Mouse (Mus musculus): ENCODE results near the gene Myo1g. TPM values are rescaled to one million over a fixed set of nuclear protein-coding genes. Genes with fewer than 3 reads are reported as not detected.

Gene Myo1g
- polyA plus RNA-seq, 1 experiment from 2014 or later, result 1.0 TPM

DNA sequence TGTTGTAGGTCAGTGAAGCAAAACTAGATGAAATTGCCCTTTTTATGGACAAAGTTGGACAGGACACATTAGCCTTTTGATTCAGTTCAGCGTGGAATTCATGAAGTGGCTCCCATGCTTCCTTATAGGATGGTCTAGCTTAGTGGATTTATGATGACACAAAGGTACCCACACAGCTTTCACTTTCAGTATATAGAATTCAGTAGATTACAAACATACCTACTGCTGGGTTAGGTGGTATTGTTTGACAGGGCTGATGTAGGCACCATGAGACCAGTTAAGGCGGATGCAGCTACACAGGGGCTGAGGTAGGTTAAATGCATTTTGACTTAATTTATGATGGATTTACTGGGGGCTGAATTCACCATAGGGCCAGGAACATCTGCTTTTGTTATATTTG lies 39.2 kb upstream of the Myo1g start:
- Histone ChIP-seq H3K4me2 (replicated peaks; ENCODE audit: low read depth, low read length) (no peak overlapping the region), H3K27me3 (ENCODE audit: insufficient read depth, low read length) (no peaks in the 10 kb centered on the region), H3K27ac (ENCODE audit: low read length) (no peak overlapping the region), H3K4me1 (ENCODE audit: insufficient read depth, low read length) (peaks cover 4% of the 10 kb centered on the region; the same call in 1 of the 2 replicates), H3K4me3 (ENCODE audit: low read length) (no peak overlapping the region), H3K36me3 (ENCODE audit: insufficient read depth, low read length) (peaks cover 16% of the 10 kb centered on the region; the same call in 1 of the 2 replicates), H3K9ac (replicated peaks; ENCODE audit: low read length) (no peak overlapping the region), H3K9me3 (ENCODE audit: low read length) (no peaks in the 10 kb centered on the region)
- no peak for ATAC-seq (ENCODE audit: low FRiP score, low TSS enrichment)
- 92% methylated on average over 2 of the region's 2 CpGs for WGBS

DNA sequence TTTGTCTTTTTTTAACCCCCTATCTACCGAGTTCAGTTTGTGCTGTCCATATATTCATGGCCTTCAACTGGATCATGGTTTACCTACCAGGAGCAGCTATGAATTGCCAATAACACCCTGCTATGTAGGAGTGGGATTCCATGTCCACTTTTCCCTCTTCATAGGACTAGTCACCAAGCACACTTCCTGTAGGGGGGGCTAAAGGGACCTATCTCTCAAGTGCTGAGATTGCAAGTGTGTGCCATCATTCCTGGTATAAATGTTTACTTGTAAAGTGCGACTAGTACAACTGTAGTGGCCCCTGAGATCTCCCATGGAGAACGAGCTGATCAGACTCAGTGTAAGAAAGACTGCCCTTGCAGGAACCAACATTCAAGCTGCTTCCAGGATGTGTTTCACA lies 37.5 kb upstream of the Myo1g start:
- WGBS, result 85% methylated on average over 3 of the region's 3 CpGs

DNA sequence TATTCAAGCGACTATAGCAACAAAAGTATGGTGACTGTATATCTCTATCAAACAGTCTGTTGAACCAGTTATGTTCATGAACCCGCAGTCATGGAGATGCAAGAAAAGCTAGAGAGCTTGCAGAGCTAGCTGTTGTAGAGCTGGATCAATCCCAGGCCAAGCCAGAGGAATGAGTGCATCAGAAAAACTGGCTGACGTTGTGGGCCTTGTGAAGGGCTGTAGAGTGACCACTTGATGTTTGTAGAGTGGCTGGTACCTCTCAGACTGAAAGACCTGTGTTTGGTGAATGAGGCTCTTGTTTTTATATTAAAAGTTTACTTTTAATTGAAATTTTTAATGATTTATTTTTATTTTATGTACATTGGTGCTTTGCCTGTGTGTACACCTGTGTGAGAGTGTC lies 29.4 kb upstream of the Myo1g start:
- H3K4me2 ChIP-seq (replicated peaks; ENCODE audit: low read depth, low read length), result no peak overlapping the region
- no peaks in the 10 kb centered on the region for H3K27me3 ChIP-seq (ENCODE audit: insufficient read depth, low read length)
- H3K4me3 ChIP-seq (ENCODE audit: low read length), result no peak overlapping the region
- WGBS, result 94% methylated on average over 3 of the region's 3 CpGs
- H3K27ac ChIP-seq (ENCODE audit: low read length), result no peak overlapping the region
- H3K9me3 ChIP-seq (ENCODE audit: low read length), result no peaks in the 10 kb centered on the region
- H3K36me3 ChIP-seq (ENCODE audit: insufficient read depth, low read length), result peaks cover 4% of the 10 kb centered on the region; the same call in 1 of the 2 replicates
- ATAC-seq (ENCODE audit: low FRiP score, low TSS enrichment), result no peak
- H3K4me1 ChIP-seq (ENCODE audit: insufficient read depth, low read length), result peaks cover 17% of the 10 kb centered on the region
- H3K9ac ChIP-seq (replicated peaks; ENCODE audit: low read length), result no peak overlapping the region

More for the DNA sequence above, 37.5 kb upstream of the Myo1g start:
- no peak overlapping the region for H3K4me2 ChIP-seq (replicated peaks; ENCODE audit: low read depth, low read length)
- ATAC-seq (ENCODE audit: low FRiP score, low TSS enrichment), result no peak
- no peak overlapping the region for H3K27ac ChIP-seq (ENCODE audit: low read length)
- peaks cover 4% of the 10 kb centered on the region; the same call in 1 of the 2 replicates for H3K4me1 ChIP-seq (ENCODE audit: insufficient read depth, low read length)
- no peaks in the 10 kb centered on the region for H3K9me3 ChIP-seq (ENCODE audit: low read length)
- no peaks in the 10 kb centered on the region for H3K27me3 ChIP-seq (ENCODE audit: insufficient read depth, low read length)
- H3K9ac ChIP-seq (replicated peaks; ENCODE audit: low read length), result no peak overlapping the region
- H3K4me3 ChIP-seq (ENCODE audit: low read length), result no peak overlapping the region
- H3K36me3 ChIP-seq (ENCODE audit: insufficient read depth, low read length), result peaks cover 10% of the 10 kb centered on the region; the same call in 1 of the 2 replicates

DNA sequence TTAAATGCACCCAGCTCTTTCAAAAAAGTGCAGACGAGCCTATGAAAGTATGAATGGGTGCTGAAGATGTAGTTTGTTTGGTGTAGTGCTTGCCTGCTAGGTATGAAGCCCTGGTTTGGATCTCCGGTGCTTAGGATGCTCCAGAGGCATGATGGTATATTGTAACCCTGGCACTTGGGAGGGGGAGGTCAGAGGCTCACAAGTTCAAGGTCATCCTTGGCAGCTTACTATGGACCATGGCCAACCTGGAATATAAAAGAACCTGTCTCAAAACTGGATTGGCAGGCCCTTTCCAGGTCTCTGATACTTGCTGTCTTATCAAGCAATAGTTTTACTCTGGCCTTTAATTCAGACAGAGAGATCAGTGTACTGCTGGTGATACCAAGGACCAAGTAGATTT lies 29.0 kb upstream of the Myo1g start:
- no peak overlapping the region for H3K4me2 ChIP-seq (replicated peaks; ENCODE audit: low read depth, low read length)
- H3K9me3 ChIP-seq (ENCODE audit: low read length), result no peaks in the 10 kb centered on the region
- 79% methylated on average over 2 of the region's 2 CpGs for WGBS
- ATAC-seq (ENCODE audit: low FRiP score, low TSS enrichment), result no peak
- H3K27ac ChIP-seq (ENCODE audit: low read length), result no peak overlapping the region
- H3K9ac ChIP-seq (replicated peaks; ENCODE audit: low read length), result no peak overlapping the region
- H3K4me1 ChIP-seq (ENCODE audit: insufficient read depth, low read length), result peaks cover 17% of the 10 kb centered on the region
- no peaks in the 10 kb centered on the region for H3K27me3 ChIP-seq (ENCODE audit: insufficient read depth, low read length)
- H3K4me3 ChIP-seq (ENCODE audit: low read length), result no peak overlapping the region
- peaks cover 4% of the 10 kb centered on the region; the same call in 1 of the 2 replicates for H3K36me3 ChIP-seq (ENCODE audit: insufficient read depth, low read length)

DNA sequence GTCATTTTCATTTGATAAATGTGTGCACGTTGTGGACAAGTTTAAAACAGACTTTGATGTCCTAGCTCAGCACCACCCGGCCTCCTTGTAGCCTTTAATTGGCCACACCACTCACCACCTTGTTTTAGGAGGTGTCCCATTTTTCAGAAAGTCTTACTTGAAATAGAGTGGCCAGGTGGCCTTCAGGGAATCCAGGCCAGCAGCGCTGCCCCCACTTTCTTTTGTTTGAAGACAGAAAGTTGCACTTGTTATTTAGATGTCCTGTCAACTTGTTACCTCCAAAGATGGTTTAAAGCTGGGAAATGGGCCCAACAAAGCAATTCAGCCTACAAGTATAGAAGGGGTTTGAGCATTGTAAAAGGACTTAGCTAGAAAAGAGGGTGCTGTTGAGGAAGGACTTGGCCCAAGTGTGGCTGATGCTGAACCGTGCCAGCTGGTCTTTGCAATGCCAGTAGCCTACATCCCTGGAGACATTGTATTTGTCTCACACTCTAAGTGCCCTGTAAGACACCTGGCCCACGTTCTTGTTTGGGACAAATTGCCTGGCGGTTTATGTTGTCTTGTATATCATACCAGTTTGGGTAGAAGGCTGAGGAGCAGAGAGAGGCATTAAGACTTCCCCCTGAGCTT lies 27.0 kb upstream of the Myo1g start:
- Histone ChIP-seq H3K4me2 (replicated peaks; ENCODE audit: low read depth, low read length) (peak overlapping the region; percentile 83), H3K4me3 (ENCODE audit: low read length) (peak overlapping the region; percentile 86), H3K9ac (replicated peaks; ENCODE audit: low read length) (peak overlapping the region; percentile 90), H3K9me3 (ENCODE audit: low read length) (no peaks in the 10 kb centered on the region), H3K36me3 (ENCODE audit: insufficient read depth, low read length) (peaks cover 4% of the 10 kb centered on the region; the same call in 1 of the 2 replicates), H3K27me3 (ENCODE audit: insufficient read depth, low read length) (no peaks in the 10 kb centered on the region), H3K4me1 (ENCODE audit: insufficient read depth, low read length) (peaks cover 17% of the 10 kb centered on the region), H3K27ac (ENCODE audit: low read length) (peak overlapping the region; percentile 99; the same call in 1 of the 2 replicates)
- no peak for ATAC-seq (ENCODE audit: low FRiP score, low TSS enrichment)
- WGBS, result 18% methylated on average over 6 of the region's 6 CpGs

DNA sequence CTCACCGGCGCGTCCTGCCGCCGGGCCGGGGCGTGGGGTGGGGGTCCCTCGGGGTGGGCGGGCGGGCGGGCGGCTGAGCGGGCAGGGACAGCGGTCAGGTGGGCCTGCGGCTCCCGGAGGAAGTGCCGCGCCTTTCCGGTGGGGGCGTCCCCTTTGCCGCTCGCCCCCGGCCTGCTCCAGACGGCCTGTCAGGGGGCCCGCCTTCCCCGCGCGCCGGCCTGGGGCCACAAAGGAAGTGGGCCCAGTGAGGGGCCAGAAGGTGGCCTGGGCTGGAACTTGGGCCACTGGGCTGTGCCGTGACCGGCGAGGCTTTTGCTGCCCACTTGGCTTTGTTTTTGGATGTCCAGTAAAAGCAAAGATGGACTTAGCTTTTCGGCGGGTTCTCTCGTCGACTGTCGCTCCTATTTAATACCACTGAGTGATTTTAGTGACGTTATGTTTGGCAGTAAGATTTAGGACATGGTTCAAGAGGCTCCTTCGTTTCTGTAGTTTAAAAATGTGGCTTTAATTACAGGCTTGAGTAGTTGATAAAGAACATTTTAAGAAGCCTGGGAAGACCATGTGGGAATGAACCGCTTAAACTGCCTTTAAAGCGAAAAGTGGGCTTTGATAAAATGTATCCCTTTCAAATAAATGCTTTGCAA lies 26.4 kb upstream of the Myo1g start:
- Histone ChIP-seq H3K9me3 (ENCODE audit: low read length) (no peaks in the 10 kb centered on the region), H3K36me3 (ENCODE audit: insufficient read depth, low read length) (no peaks in the 10 kb centered on the region; the same call in 1 of the 2 replicates), H3K4me1 (ENCODE audit: insufficient read depth, low read length) (peaks cover 17% of the 10 kb centered on the region), H3K9ac (replicated peaks; ENCODE audit: low read length) (peak overlapping the region; percentile 90), H3K27ac (ENCODE audit: low read length) (peak overlapping the region; percentile 99), H3K27me3 (ENCODE audit: insufficient read depth, low read length) (no peaks in the 10 kb centered on the region), H3K4me3 (ENCODE audit: low read length) (peak overlapping the region; percentile 86), H3K4me2 (replicated peaks; ENCODE audit: low read depth, low read length) (peak overlapping the region; percentile 83)
- ATAC-seq (ENCODE audit: low FRiP score, low TSS enrichment), result peak; percentile 80
- WGBS, result under 1% methylated on average over 29 of the region's 41 CpGs

DNA sequence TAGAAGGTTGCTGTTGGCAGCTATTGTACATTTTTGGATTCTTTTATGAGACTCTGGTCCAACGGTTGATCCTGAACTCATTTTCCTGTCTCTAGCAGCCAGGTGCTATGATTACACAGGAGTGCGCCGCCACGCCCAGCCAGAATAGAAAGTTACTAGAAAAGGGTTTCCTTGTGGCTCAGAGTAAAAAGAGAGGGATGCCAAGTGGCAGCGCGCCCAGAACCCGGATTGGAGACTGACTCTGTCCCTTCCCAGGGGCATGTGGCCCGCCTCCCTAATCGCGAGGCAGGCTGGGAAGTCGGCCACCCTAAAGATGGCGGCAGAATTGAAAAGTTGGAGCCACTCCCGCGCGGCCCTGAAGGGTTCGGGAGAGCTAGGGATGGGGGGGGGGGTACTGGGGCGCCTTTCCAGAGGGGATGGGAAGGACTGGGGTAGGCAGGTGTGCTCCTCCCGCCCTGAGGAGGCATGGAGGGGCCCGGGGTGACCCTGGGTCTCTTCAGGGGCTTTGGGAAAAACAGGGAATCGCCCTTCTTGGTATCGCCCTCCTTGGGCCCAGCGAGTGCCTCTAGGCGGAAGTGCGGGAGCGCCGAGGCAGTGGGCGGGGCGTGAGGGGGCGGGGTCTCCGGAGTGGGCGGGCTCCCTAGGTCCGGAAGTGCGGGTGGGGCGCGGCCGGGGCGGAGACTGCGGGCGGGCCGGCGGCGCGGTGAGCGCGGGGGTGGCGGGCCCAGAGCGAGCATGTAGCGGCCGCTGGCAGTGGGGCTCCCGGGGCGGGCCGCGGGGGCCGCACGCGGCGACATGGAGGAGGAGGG lies 25.6 kb upstream of the Myo1g start, which contains the start of gene Ccm2:
Gene Ccm2, plus strand, starts transcription at position 683 of the 809 bp plus-strand sequence.
- H3K27ac ChIP-seq (ENCODE audit: low read length), result peak within 1 kb of the TSS; percentile 99
- no peaks in the 10 kb centered on the region for H3K27me3 ChIP-seq (ENCODE audit: insufficient read depth, low read length)
- ATAC-seq (ENCODE audit: low FRiP score, low TSS enrichment), result peak; percentile 96
- H3K9ac ChIP-seq (replicated peaks; ENCODE audit: low read length), result peak within 1 kb of the TSS; percentile 90
- H3K4me2 ChIP-seq (replicated peaks; ENCODE audit: low read depth, low read length), result peak within 1 kb of the TSS; percentile 83
- H3K4me1 ChIP-seq (ENCODE audit: insufficient read depth, low read length), result peaks cover 17% of the 10 kb centered on the region
- peak within 1 kb of the TSS; percentile 86 for H3K4me3 ChIP-seq (ENCODE audit: low read length)
- 1% methylated on average over 40 of the region's 57 CpGs for WGBS
- no peaks in the 10 kb centered on the region for H3K9me3 ChIP-seq (ENCODE audit: low read length)
- no peaks in the 10 kb centered on the region; the same call in 1 of the 2 replicates for H3K36me3 ChIP-seq (ENCODE audit: insufficient read depth, low read length)

DNA sequence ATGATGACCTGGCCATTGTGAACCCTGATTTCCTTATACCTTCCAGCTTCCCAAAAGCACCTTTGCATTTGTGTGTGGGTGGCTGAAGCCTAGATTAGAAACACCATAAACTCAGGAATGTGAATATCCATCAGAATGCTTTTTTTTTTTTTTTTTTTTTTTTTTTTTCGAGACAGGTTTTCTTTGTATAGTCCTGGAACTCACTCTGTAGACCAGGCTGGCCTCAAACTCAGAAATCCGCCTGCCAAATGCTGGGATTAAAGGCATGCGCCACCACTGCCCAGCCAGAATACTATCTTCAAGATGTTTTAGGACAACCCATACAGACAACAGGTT lies 25.1 kb upstream of the Myo1g start:
- Histone ChIP-seq H3K4me3 (ENCODE audit: low read length) (peak overlapping the region; percentile 86), H3K4me2 (replicated peaks; ENCODE audit: low read depth, low read length) (peak overlapping the region; percentile 54), H3K27ac (ENCODE audit: low read length) (peak overlapping the region; percentile 99), H3K4me1 (ENCODE audit: insufficient read depth, low read length) (peaks cover 17% of the 10 kb centered on the region), H3K9ac (replicated peaks; ENCODE audit: low read length) (peak overlapping the region; percentile 90), H3K9me3 (ENCODE audit: low read length) (no peaks in the 10 kb centered on the region), H3K36me3 (ENCODE audit: insufficient read depth, low read length) (no peaks in the 10 kb centered on the region), H3K27me3 (ENCODE audit: insufficient read depth, low read length) (no peaks in the 10 kb centered on the region)
- ATAC-seq (ENCODE audit: low FRiP score, low TSS enrichment), result peak; percentile 20
- 12% methylated on average over 3 of the region's 3 CpGs for WGBS

DNA sequence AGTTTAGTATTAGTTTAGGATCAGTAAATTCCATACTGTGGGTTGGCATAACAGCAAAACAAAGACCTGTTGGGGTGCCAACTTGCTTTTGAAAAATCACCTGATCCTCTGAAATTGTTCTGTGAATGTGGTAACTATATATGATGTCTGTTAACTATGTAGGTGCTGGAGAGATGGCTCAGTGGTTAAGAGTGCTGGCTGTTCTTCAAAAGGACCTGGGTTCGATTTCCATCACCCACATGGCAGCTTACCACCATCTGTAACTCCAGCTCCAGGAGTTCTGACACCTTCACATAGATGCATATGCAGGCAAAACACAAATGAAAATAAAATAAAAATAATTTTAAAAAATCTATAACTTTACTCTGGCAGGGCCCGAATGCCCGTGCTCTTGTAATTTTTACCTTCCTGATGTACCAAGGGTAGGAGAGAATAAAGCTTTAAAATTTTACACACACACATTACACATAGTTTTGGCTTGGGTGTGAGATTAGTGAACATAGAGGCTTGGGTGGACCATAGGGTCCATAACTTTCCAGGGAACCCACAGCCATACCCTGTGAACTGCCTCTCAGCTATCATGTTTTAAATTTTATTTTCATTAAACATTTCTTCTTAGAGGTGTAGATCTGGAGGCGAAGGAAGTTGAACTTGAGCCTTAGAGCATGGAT lies 24.6 kb upstream of the Myo1g start:
- 95% methylated on average over 4 of the region's 4 CpGs for WGBS
- Histone ChIP-seq H3K27me3 (ENCODE audit: insufficient read depth, low read length) (no peaks in the 10 kb centered on the region), H3K4me3 (ENCODE audit: low read length) (0 out of 2 replicates have a peak overlapping the region, but pooled peaks have one; percentile 86)

More for the DNA sequence above, 24.6 kb upstream of the Myo1g start:
- peak overlapping the region; percentile 99 for H3K27ac ChIP-seq (ENCODE audit: low read length)
- peaks cover 17% of the 10 kb centered on the region for H3K4me1 ChIP-seq (ENCODE audit: insufficient read depth, low read length)
- H3K36me3 ChIP-seq (ENCODE audit: insufficient read depth, low read length), result no peaks in the 10 kb centered on the region
- 0 out of 2 replicates have a peak overlapping the region, but pooled peaks have one; percentile 90 for H3K9ac ChIP-seq (replicated peaks; ENCODE audit: low read length)
- H3K4me2 ChIP-seq (replicated peaks; ENCODE audit: low read depth, low read length), result peak overlapping the region; percentile 54
- no peaks in the 10 kb centered on the region for H3K9me3 ChIP-seq (ENCODE audit: low read length)
- no peak for ATAC-seq (ENCODE audit: low FRiP score, low TSS enrichment)
